Mouse (Mus musculus): Measurements from ENCODE around the gene Auts2. TPM values are rescaled to one million over a fixed set of nuclear protein-coding genes. Genes with fewer than 3 reads are reported as not detected.

Gene Auts2
- polyA plus RNA-seq, 2 experiments = 38.3 to 50.8 TPM

GRCm38 (mm10) chr5:131876569-131876968, 666.6 kb downstream of the Auts2 start:
- ATAC-seq (ENCODE audit: low FRiP score, low read depth) (no peak), DNase-seq (ENCODE audit: low spot score) (no peak)
- H3K27me3 ChIP-seq (ENCODE audit: control insufficient read depth, insufficient read depth, low read length) = no peaks in the 10 kb centered on the region
- no peaks in the 10 kb centered on the region for H3K4me1 ChIP-seq (ENCODE audit: control insufficient read depth, insufficient read depth, low read length)
- H3K36me3 ChIP-seq (ENCODE audit: control insufficient read depth, insufficient read depth, low read length) = peaks cover 5% of the 10 kb centered on the region; the same call in 1 of the 2 replicates
- H3K27ac ChIP-seq (replicated peaks; ENCODE audit: low read depth, low read length) = no peak overlapping the region
- H3K9me3 ChIP-seq (ENCODE audit: control insufficient read depth, low read length) = no peaks in the 10 kb centered on the region
- TF ChIP-seq POLR2A (IDR thresholded peaks at IDR 0.05; ENCODE audit: borderline replicate concordance, extremely low read depth, insufficient read depth, insufficient read length) = no peak
- no peak overlapping the region for H3K4me2 ChIP-seq (replicated peaks; ENCODE audit: low read depth, low read length, severe bottlenecking)
- H3K9ac ChIP-seq (ENCODE audit: low read depth, low read length, severe bottlenecking) = no peak overlapping the region
- no peak overlapping the region for H3K4me3 ChIP-seq (replicated peaks; ENCODE audit: low read length)

GRCm38 (mm10) chr5:131875976-131876375, 667.2 kb downstream of the Auts2 start:
- Histone ChIP-seq H3K27me3 (ENCODE audit: control insufficient read depth, insufficient read depth, low read length) (no peaks in the 10 kb centered on the region), H3K27ac (replicated peaks; ENCODE audit: low read depth, low read length) (no peak overlapping the region), H3K4me1 (ENCODE audit: control insufficient read depth, insufficient read depth, low read length) (no peaks in the 10 kb centered on the region), H3K4me2 (replicated peaks; ENCODE audit: low read depth, low read length, severe bottlenecking) (no peak overlapping the region), H3K4me3 (replicated peaks; ENCODE audit: low read length) (no peak overlapping the region), H3K9me3 (ENCODE audit: control insufficient read depth, low read length) (no peaks in the 10 kb centered on the region), H3K36me3 (ENCODE audit: control insufficient read depth, insufficient read depth, low read length) (peaks cover 5% of the 10 kb centered on the region; the same call in 1 of the 2 replicates), H3K9ac (ENCODE audit: low read depth, low read length, severe bottlenecking) (no peak overlapping the region)
- DNase-seq (ENCODE audit: low spot score) (no peak), ATAC-seq (ENCODE audit: low FRiP score, low read depth) (no peak)
- no peak for TF ChIP-seq POLR2A (IDR thresholded peaks at IDR 0.05; ENCODE audit: borderline replicate concordance, extremely low read depth, insufficient read depth, insufficient read length)
- 66% methylated on average over 4 of the region's 4 CpGs for WGBS

GRCm38 (mm10) chr5:131873116-131873515, 670.0 kb downstream of the Auts2 start:
- no peak overlapping the region for H3K4me2 ChIP-seq (replicated peaks; ENCODE audit: low read depth, low read length, severe bottlenecking)
- ATAC-seq (ENCODE audit: low FRiP score, low read depth) = no peak
- no peak overlapping the region for H3K27ac ChIP-seq (replicated peaks; ENCODE audit: low read depth, low read length)
- no peak for DNase-seq (ENCODE audit: low spot score)
- TF ChIP-seq POLR2A (IDR thresholded peaks at IDR 0.05; ENCODE audit: borderline replicate concordance, extremely low read depth, insufficient read depth, insufficient read length) = no peak
- 74% methylated on average over 4 of the region's 4 CpGs for WGBS
- H3K9me3 ChIP-seq (ENCODE audit: control insufficient read depth, low read length) = no peaks in the 10 kb centered on the region
- no peak overlapping the region for H3K9ac ChIP-seq (ENCODE audit: low read depth, low read length, severe bottlenecking)
- no peaks in the 10 kb centered on the region for H3K4me1 ChIP-seq (ENCODE audit: control insufficient read depth, insufficient read depth, low read length)
- no peaks in the 10 kb centered on the region for H3K27me3 ChIP-seq (ENCODE audit: control insufficient read depth, insufficient read depth, low read length)
- no peaks in the 10 kb centered on the region for H3K36me3 ChIP-seq (ENCODE audit: control insufficient read depth, insufficient read depth, low read length)
- no peak overlapping the region for H3K4me3 ChIP-seq (replicated peaks; ENCODE audit: low read length)

- Histone ChIP-seq H3K9me3 (ENCODE audit: control insufficient read depth, low read length) (no peaks in the 10 kb centered on the region), H3K4me2 (replicated peaks; ENCODE audit: low read depth, low read length, severe bottlenecking) (no peak overlapping the region), H3K9ac (ENCODE audit: low read depth, low read length, severe bottlenecking) (no peak overlapping the region), H3K27ac (replicated peaks; ENCODE audit: low read depth, low read length) (no peak overlapping the region), H3K27me3 (ENCODE audit: control insufficient read depth, insufficient read depth, low read length) (no peaks in the 10 kb centered on the region), H3K4me3 (replicated peaks; ENCODE audit: low read length) (no peak overlapping the region), H3K36me3 (ENCODE audit: control insufficient read depth, insufficient read depth, low read length) (no peaks in the 10 kb centered on the region), H3K4me1 (ENCODE audit: control insufficient read depth, insufficient read depth, low read length) (no peaks in the 10 kb centered on the region)
- ATAC-seq (ENCODE audit: low FRiP score, low read depth) = no peak
- TF ChIP-seq POLR2A (IDR thresholded peaks at IDR 0.05; ENCODE audit: borderline replicate concordance, extremely low read depth, insufficient read depth, insufficient read length) = no peak
- 84% methylated on average over 11 of the region's 11 CpGs for WGBS
- DNase-seq (ENCODE audit: low spot score) = no peak
Measured at GRCm38 (mm10) chr5:131869711-131870499, 673.2 kb downstream of the Auts2 start.

GRCm38 (mm10) chr5:131865200-131865599, 677.9 kb downstream of the Auts2 start:
- WGBS = 30% methylated on average over 5 of the region's 5 CpGs
- H3K27me3 ChIP-seq (ENCODE audit: control insufficient read depth, insufficient read depth, low read length) = no peaks in the 10 kb centered on the region
- no peaks in the 10 kb centered on the region for H3K36me3 ChIP-seq (ENCODE audit: control insufficient read depth, insufficient read depth, low read length)
- H3K4me1 ChIP-seq (ENCODE audit: control insufficient read depth, insufficient read depth, low read length) = no peaks in the 10 kb centered on the region
- no peak for TF ChIP-seq POLR2A (IDR thresholded peaks at IDR 0.05; ENCODE audit: borderline replicate concordance, extremely low read depth, insufficient read depth, insufficient read length)
- H3K9me3 ChIP-seq (ENCODE audit: control insufficient read depth, low read length) = no peaks in the 10 kb centered on the region
- no peak overlapping the region for H3K9ac ChIP-seq (ENCODE audit: low read depth, low read length, severe bottlenecking)
- ATAC-seq (ENCODE audit: low FRiP score, low read depth) (no peak), DNase-seq (ENCODE audit: low spot score) (no peak)
- H3K4me2 ChIP-seq (replicated peaks; ENCODE audit: low read depth, low read length, severe bottlenecking) = no peak overlapping the region
- H3K27ac ChIP-seq (replicated peaks; ENCODE audit: low read depth, low read length) = no peak overlapping the region
- H3K4me3 ChIP-seq (replicated peaks; ENCODE audit: low read length) = no peak overlapping the region

Measured in limb, embryonic 14.5 days (tissue).